Mouse (Mus musculus) heart, embryonic 15.5 days (tissue): Measurements from ENCODE around the gene Scd4. TPM values are rescaled to one million over a fixed set of nuclear protein-coding genes. Genes with fewer than 3 reads are reported as not detected.
"Not testable (repeated sequence)": the region's sequence is repeated elsewhere in the genome, so short reads cannot be mapped to it uniquely, and the experiment has no call there.

Experiments
- ATAC-seq: fragments of 200-750 bp; cut with Nextera tagmentation; replicated peaks from 2 replicates; pipeline ENCODE4 v1.8.0; 2017; ENCODE audit warnings: low read depth, moderate TSS enrichment; ENCODE audit not compliant: insufficient number of reproducible peaks, insufficient read depth, low FRiP score
- H3K27ac ChIP-seq: fragments of 300-500 bp; sonication (generic); 2 replicates; pipeline ENCODE4 v1.5.1; 2015; ENCODE audit warnings: mild to moderate bottlenecking, inconsistent platforms
- H3K27me3 ChIP-seq: fragments of 300-500 bp; sonication (generic); 2 replicates; pipeline ENCODE4 v1.6.1; 2015; ENCODE audit warnings: inconsistent platforms
- H3K36me3 ChIP-seq: fragments of 300-500 bp; sonication (generic); 2 replicates; pipeline ENCODE4 v1.6.1; 2015; ENCODE audit warnings: mild to moderate bottlenecking, inconsistent platforms
- H3K4me1 ChIP-seq: fragments of 300-500 bp; sonication (generic); replicated peaks from 2 replicates; pipeline ENCODE4 v1.6.1; 2015; ENCODE audit warnings: inconsistent platforms
- H3K4me2 ChIP-seq: fragments of 300-500 bp; sonication (generic); 2 replicates; pipeline ENCODE4 v1.6.1; 2015; ENCODE audit warnings: inconsistent platforms, mild to moderate bottlenecking, moderate library complexity
- H3K4me3 ChIP-seq: fragments of 300-500 bp; sonication (generic); 2 replicates; pipeline ENCODE4 v1.5.1; 2015; ENCODE audit warnings: mild to moderate bottlenecking, inconsistent platforms
- H3K9ac ChIP-seq: fragments of 300-500 bp; sonication (generic); 2 replicates; pipeline ENCODE4 v1.6.1; 2015; ENCODE audit warnings: mild to moderate bottlenecking, inconsistent platforms
- H3K9me3 ChIP-seq: fragments of 300-500 bp; sonication (generic); replicated peaks from 2 replicates; pipeline ENCODE4 v1.6.1; 2016; ENCODE audit warnings: inconsistent platforms
- WGBS: fragments of 180-500 bp; shearing (Covaris S2); methylation state at CpG from one replicate; pipeline ENCODE4 v1.1.7; 2015; ENCODE audit warnings: mixed read lengths; 5-methylcytosine and 5-hydroxymethylcytosine counted together
- polyA plus RNA-seq: library from polyadenylated mRNA; unstranded; fragments of >200 nt; fragmentation: Nextera tagmentation; extraction: Ambion mirVana; gene quantifications from 2 replicates; pipeline ENCODE4 v1.2.1, GENCODE M21; 2015

Scd4 gene
- polyA plus RNA-seq, 1 experiment from 2014 or later: 2.5 TPM

DNA sequence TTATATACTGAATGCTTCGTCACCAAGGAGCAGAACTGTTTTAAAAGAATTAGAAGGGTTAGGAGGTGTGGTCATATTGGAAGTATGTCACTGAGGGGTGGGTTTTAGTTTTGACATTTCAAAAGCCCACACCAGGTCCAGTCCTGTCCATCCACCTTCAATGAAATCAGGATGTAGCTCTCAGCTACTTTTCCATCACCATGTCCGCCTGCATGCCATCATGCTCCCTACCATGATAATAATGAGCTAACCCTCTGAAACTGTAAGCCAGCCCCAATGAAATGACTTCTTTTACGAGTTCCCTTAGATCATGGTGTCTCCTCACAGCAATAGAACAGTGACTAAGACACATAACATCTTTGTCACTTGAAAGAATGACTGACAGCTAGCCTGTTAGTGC, 12.6 kb upstream of the Scd4 start:
- no peak for ATAC-seq
- no peak overlapping the region for H3K27ac ChIP-seq
- H3K4me2 ChIP-seq: no peak overlapping the region
- no peak overlapping the region for H3K9ac ChIP-seq
- no peaks in the 10 kb centered on the region for H3K27me3 ChIP-seq
- WGBS: 84% methylated on average over 3 of the region's 3 CpGs
- H3K4me3 ChIP-seq: no peak overlapping the region
- no peaks in the 10 kb centered on the region for H3K36me3 ChIP-seq
- H3K4me1 ChIP-seq: no peaks in the 10 kb centered on the region
- no peaks in the 10 kb centered on the region for H3K9me3 ChIP-seq

- H3K4me1 ChIP-seq: no peaks in the 10 kb centered on the region
- H3K4me2 ChIP-seq: no peak overlapping the region
- H3K9ac ChIP-seq: no peak overlapping the region
- 74% methylated on average over 4 of the region's 4 CpGs for WGBS
- H3K4me3 ChIP-seq: no peak overlapping the region
- H3K27me3 ChIP-seq: no peaks in the 10 kb centered on the region
- no peaks in the 10 kb centered on the region for H3K9me3 ChIP-seq
- H3K36me3 ChIP-seq: no peaks in the 10 kb centered on the region
- no peak for ATAC-seq
- H3K27ac ChIP-seq: no peak overlapping the region
These were observed 11.7 kb upstream of the Scd4 start for GRCm38 (mm10) chr19:44321201-44321600.

- Histone ChIP-seq H3K36me3 (no peaks in the 10 kb centered on the region), H3K4me3 (no peak overlapping the region), H3K9ac (no peak overlapping the region), H3K4me1 (no peaks in the 10 kb centered on the region), H3K27me3 (no peaks in the 10 kb centered on the region), H3K27ac (no peak overlapping the region), H3K4me2 (no peak overlapping the region), H3K9me3 (no peaks in the 10 kb centered on the region)
- no peak for ATAC-seq
- WGBS: 49% methylated on average over 2 of the region's 2 CpGs
These were observed 11.3 kb upstream of the Scd4 start for GRCm38 (mm10) chr19:44321631-44322030.

DNA sequence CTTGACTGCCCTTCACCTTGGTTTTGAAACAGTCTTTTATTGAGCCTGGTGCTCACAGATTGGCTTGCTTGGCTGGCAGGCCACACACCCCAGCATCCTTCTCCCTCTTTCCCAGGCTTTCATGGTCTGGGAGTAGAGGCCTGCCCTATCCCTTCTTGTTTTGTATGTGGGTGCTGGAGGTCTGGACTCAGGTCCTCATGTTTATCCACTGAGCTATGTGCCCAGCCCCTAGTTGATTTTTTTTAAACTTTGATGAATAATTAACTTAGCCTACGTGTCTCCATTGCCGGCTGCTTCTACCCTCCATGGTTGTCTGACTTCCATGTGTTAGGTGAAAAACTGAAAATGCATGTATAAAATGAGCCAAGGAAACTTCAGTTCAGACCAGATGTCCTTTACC, 3.3 kb upstream of the Scd4 start:
- Histone ChIP-seq H3K27ac (no peak overlapping the region), H3K4me2 (no peak overlapping the region), H3K4me1 (peaks cover 28% of the 10 kb centered on the region), H3K9me3 (no peaks in the 10 kb centered on the region), H3K9ac (no peak overlapping the region), H3K36me3 (no peaks in the 10 kb centered on the region), H3K27me3 (no peaks in the 10 kb centered on the region), H3K4me3 (no peak overlapping the region)
- WGBS: 93% methylated on average over 2 of the region's 2 CpGs
- no peak for ATAC-seq

- not testable (repeated sequence) for H3K27ac ChIP-seq, H3K4me3 ChIP-seq, H3K9ac ChIP-seq, H3K9me3 ChIP-seq, H3K27me3 ChIP-seq, H3K4me2 ChIP-seq, ATAC-seq, H3K36me3 ChIP-seq
- WGBS: 95% methylated on average over 1 of the region's 1 CpGs
- peaks cover 38% of the 10 kb centered on the region for H3K4me1 ChIP-seq
These were observed 1.8 kb upstream of the Scd4 start for GRCm38 (mm10) chr19:44331128-44331527.

GRCm38 (mm10) chr19:44331911-44332310, 981 bp upstream of the Scd4 start:
- no peak overlapping the region for H3K4me3 ChIP-seq
- H3K27ac ChIP-seq: no peak overlapping the region; the same call in 1 of the 2 replicates
- H3K9me3 ChIP-seq: no peaks in the 10 kb centered on the region
- 58% methylated on average over 5 of the region's 5 CpGs for WGBS
- H3K4me2 ChIP-seq: no peak overlapping the region
- H3K9ac ChIP-seq: no peak overlapping the region
- no peaks in the 10 kb centered on the region for H3K27me3 ChIP-seq
- H3K4me1 ChIP-seq: peaks cover 38% of the 10 kb centered on the region
- H3K36me3 ChIP-seq: no peaks in the 10 kb centered on the region
- ATAC-seq: no peak

DNA sequence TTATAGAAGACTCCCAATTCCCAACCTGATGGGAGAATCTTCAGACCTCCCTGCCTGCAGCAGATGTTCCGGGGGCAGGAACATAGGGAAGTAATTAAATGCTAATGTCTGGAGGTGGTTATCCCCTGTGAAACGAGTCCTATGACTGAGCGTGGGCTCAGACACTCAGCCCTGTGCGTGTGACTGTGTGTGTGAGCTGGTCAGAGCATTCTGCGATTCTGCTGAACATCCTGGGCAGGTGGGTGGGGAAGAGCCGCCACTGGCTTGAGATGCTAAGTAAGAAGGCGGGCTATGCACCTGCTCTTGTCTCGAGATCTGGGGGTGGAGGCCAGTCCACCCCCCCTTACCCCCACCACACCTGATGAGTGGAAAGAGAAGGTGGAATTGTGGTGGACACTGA, 566 bp upstream of the Scd4 start:
- Histone ChIP-seq H3K36me3 (no peaks in the 10 kb centered on the region), H3K27me3 (no peaks in the 10 kb centered on the region), H3K4me3 (no peak overlapping the region), H3K4me1 (peaks cover 38% of the 10 kb centered on the region), H3K9ac (no peak overlapping the region), H3K4me2 (0 out of 2 replicates have a peak overlapping the region, but pooled peaks have one; percentile 44), H3K27ac (peak overlapping the region; percentile 84), H3K9me3 (no peaks in the 10 kb centered on the region)
- 70% methylated on average over 8 of the region's 8 CpGs for WGBS
- no peak for ATAC-seq

- Histone ChIP-seq H3K27me3 (no peaks in the 10 kb centered on the region), H3K9ac (no peak overlapping the region), H3K9me3 (no peaks in the 10 kb centered on the region), H3K4me1 (peaks cover 38% of the 10 kb centered on the region), H3K4me3 (no peak overlapping the region), H3K27ac (no peak overlapping the region), H3K36me3 (no peaks in the 10 kb centered on the region), H3K4me2 (no peak overlapping the region)
- ATAC-seq: no peak
- WGBS: 91% methylated on average over 9 of the region's 9 CpGs
These were observed 1.1 kb downstream of the Scd4 start for GRCm38 (mm10) chr19:44333991-44334390.

DNA sequence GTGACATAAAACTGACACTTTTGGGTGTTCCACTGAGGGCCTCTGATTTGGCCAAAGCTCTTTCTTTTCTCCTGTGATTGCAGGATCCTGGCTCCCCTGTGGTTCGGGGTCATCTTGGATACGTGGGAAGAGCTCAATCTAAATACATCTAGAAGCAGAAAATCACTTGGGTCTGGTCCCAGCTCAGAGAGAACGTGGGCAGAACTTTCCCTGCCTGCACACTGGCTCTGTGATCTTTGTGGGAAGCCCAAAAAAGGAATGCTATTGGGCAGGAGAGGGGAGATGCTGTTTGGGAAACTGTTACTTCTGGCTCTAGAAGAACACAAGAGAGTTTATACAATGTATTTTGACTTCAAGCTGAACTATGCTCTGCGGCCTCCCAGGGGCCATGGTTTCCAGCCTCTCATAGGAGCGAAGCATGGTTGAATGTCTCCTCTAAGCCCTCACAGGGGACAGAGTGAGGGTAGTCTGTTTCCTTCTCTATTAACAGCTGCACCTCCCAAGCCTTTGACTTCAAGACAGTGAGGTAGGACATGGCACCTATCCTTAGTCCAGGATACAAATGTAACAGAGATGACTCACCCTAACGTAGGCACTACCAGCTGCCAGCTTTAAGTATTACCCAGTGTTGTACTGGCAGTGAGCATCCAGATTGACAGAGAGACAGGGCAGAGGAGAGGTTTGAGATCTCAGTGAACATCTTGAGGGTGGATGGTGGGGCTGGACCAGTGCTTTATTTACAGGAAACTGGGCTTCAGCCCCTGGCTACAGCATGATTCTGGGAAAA, 3.2 kb downstream of the Scd4 start:
- Histone ChIP-seq H3K9me3 (no peaks in the 10 kb centered on the region), H3K9ac (no peak overlapping the region), H3K4me2 (no peak overlapping the region), H3K36me3 (no peaks in the 10 kb centered on the region), H3K27me3 (no peaks in the 10 kb centered on the region), H3K27ac (no peak overlapping the region), H3K4me3 (no peak overlapping the region), H3K4me1 (peaks cover 38% of the 10 kb centered on the region)
- ATAC-seq: no peak
- 79% methylated on average over 6 of the region's 6 CpGs for whole genome bisulfite sequencing

DNA sequence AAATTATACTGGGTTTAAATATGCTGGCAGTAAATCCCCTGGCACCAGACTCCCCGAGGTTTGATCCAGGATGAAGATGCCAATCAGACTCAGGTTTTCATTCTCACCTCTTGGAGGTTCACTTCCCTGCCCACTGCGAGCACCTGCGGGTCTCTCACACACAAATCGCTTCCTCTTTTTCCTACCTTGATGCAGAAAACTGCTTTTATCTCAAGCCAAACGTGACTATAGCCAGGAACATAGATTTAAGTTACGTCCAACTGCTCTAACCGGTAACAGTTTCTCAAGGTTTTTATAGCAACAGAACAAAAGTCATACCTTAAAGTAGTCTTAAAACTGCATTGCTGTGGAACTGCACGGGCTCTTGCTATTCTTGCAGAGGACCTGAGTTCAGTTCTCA, 16.8 kb downstream of the Scd4 start:
- Histone ChIP-seq H3K9me3 (no peaks in the 10 kb centered on the region), H3K4me2 (no peak overlapping the region), H3K36me3 (no peaks in the 10 kb centered on the region), H3K4me3 (no peak overlapping the region), H3K4me1 (no peaks in the 10 kb centered on the region), H3K27me3 (no peaks in the 10 kb centered on the region), H3K9ac (no peak overlapping the region), H3K27ac (no peak overlapping the region)
- no peak for ATAC-seq
- 85% methylated on average over 8 of the region's 8 CpGs for WGBS

DNA sequence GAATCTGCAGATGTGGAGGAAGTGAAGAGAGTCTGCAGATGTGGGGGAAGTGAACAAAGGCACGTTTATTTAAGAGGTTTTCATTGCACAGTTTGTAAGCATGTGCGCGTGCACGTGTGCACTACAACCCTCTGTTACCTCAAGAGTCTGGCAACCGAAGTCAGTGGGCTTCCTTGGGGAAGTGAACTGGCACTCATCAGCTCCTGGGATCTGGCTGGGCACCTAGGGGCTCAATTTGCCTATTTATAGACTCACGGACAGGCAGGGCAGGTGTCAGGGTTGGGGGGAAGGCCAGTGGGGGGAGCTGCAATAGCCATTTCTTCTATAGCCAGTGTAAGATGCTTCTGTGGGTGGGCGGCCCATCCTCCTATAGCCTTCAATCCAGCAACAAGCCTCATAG, 18.9 kb downstream of the Scd4 start:
- no peaks in the 10 kb centered on the region for H3K27me3 ChIP-seq
- H3K4me3 ChIP-seq: no peak overlapping the region
- H3K9ac ChIP-seq: no peak overlapping the region
- H3K9me3 ChIP-seq: no peaks in the 10 kb centered on the region
- no peak for ATAC-seq
- 70% methylated on average over 7 of the region's 7 CpGs for WGBS
- H3K27ac ChIP-seq: no peak overlapping the region
- no peak overlapping the region for H3K4me2 ChIP-seq
- H3K36me3 ChIP-seq: no peaks in the 10 kb centered on the region
- H3K4me1 ChIP-seq: no peaks in the 10 kb centered on the region

DNA sequence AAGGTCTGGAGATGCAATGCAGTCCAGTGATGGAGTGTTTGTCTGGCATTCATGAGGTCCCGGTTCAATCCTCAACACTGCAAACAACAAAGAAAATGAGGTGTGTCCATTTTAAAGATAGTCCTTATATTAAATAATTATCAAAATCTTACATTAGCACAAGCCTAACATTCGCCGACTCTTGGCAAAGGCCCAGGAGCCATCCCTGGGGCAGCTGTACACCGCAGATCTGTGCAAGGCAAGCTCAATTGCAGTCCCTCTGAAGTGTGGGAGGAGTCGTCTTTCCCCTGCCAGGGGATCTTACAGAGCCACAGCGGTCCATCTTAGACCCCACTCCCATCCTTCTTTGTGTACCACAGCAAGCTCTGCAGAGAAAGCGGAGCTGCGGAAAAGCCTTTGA, 25.8 kb downstream of the Scd4 start:
- no peak overlapping the region for H3K9ac ChIP-seq
- no peak for ATAC-seq
- 0 out of 2 replicates have a peak, but pooled peaks cover 6% of the 10 kb centered on the region for H3K4me1 ChIP-seq
- H3K27me3 ChIP-seq: no peaks in the 10 kb centered on the region
- H3K36me3 ChIP-seq: no peaks in the 10 kb centered on the region
- WGBS: 63% methylated on average over 8 of the region's 8 CpGs
- H3K4me2 ChIP-seq: no peak overlapping the region
- H3K4me3 ChIP-seq: no peak overlapping the region
- no peak overlapping the region for H3K27ac ChIP-seq
- no peaks in the 10 kb centered on the region for H3K9me3 ChIP-seq
